Mouse (Mus musculus) liver, adult 2 months (tissue): ENCODE results near the gene Wwox.

Experiments used
- CTCF ChIP-seq: fragments of 200-500 bp; IDR thresholded peaks from 2 replicates; pipeline ENCODE4 v1.5.1; 2011; ENCODE audit warnings: low read depth, low read length, control low read depth
- POLR2A ChIP-seq: fragments of 200-500 bp; IDR thresholded peaks from 2 replicates; pipeline ENCODE4 v1.6.1; 2011; ENCODE audit warnings: low read length, control low read depth; ENCODE audit not compliant: insufficient read depth; ENCODE audit errors: extremely low read depth

- TF ChIP-seq CTCF (no peak), POLR2A (no peak)
These were observed 371.0 kb downstream of the Wwox start for GRCm38 (mm10) chr8:114810470-114810869.
